Mouse (Mus musculus): ENCODE results near the gene Met. TPM values are rescaled to one million over a fixed set of nuclear protein-coding genes. Genes with fewer than 3 reads are reported as not detected.

The Met gene
- total RNA-seq, 1 experiment from 2014 or later: 6.7 TPM

DNA sequence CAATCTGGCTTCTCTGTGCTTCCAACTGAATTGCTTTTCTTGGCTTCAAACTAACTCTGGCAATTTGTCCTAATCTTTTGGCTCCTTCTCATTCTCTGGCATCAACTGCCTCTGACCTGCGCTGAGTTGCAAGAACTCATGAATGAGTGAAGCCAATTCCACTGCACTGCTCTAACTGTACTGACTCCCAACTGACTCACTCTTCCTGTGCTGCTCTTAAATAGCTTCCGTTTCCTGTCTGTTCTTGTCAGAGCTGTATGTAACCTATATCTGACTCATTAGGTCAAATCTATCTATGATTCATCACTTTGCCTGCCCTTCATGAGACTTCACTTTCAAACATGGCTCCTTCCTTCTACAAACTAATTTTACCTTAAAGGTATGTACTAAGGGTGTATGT, 130.4 kb downstream of the Met start:
- ATAC-seq (replicated peaks; ENCODE audit: low read depth, poor library complexity, severe bottlenecking): no peak

DNA sequence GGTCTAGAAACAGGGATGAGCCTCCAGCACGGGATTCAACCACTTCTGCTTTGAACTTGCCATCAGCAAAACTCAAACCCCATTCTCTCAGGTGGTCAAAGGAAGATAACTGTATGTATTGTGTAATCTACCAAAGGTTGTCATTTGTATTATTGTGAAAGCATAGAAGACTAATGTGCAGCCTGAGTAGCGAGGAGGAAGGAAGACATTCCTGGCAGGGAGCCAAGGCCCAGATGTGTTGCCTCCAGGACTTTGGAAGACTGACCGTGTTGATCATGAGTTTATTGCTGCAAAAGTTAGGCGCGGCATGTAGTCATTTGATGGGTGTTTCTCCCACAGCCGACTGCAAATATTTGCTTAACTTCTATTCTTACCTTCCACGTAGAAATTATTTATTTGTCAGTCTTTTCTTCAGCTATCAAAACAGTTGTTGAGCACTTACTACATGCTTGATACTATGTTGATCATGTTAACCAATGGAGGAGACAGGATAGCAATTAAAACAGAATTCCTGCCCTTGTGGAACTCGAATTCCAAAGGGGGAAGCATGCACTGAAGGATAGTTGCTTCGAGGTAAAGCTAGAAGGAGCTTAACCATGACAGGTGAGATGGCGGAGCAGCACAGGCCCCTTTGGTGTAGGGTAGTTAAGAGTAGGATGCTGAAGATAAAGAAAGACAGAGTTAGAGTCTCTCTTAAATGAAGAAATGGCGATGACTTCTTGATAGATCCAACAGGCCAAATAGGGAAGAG, 132.3 kb downstream of the Met start:
- peak; percentile 64 for ATAC-seq (replicated peaks; ENCODE audit: low read depth, poor library complexity, severe bottlenecking)

DNA sequence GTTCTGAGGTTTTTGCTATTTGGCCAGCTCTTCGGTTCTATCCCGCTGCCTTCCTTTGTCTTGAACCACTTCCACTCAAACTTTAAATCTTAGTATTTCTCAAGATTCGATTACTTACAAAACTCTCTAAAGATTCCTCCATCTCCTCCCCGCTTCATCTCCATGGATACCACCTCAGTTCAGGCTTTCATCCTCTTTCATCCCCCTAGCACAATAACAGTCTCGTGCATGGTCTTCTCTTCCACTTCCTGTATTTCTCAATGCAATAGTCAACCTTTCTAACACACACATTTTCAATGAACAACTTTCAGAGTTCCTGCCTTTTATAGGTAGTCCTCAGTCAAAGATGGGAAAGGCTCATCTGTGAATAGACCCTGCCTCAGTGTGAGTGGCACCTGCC, 135.8 kb downstream of the Met start:
- ATAC-seq (replicated peaks; ENCODE audit: low read depth, poor library complexity, severe bottlenecking): 0 out of 2 replicates have a peak, but pooled peaks have one; percentile 45

DNA sequence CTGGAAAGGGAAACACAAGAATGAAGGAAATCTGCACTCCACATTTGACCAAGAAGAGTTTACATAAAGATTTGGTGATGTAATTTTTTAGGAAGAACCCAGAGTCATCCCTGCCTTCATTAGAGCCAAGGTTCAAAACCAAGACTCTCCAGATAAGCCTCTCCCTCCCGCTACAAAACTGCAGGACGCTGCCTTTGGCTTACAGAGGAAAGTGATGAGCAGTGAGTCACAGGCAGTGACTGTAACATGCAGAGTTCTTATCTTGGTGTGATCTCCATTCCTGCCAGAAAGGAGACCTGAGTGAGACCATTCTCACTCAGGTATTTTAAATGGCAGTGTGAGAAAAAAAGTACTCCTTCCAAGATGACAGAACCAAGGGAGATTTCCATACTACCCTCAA, 137.9 kb downstream of the Met start:
- no peak for ATAC-seq (replicated peaks; ENCODE audit: low read depth, poor library complexity, severe bottlenecking)

DNA sequence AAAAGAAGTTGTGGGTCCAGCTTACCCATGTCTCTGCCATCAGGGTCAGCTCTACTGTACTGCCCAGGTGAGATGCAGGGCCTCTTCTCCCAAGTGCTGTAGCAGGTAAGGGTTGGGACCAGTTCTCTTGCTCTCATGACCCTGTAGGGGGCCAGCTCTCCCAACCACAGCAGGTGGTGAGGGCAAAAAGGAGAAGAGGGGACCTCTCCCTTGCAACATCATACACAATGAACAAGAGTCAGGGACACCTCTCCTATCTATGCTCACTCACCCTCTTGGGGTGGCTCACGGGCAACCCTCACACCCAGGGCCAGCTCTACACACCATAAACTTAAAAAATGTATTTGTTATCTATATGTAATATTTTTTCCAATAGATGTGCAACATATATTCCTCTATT, 143.3 kb downstream of the Met start:
- ATAC-seq (replicated peaks; ENCODE audit: low read depth, poor library complexity, severe bottlenecking): peak; percentile 45

DNA sequence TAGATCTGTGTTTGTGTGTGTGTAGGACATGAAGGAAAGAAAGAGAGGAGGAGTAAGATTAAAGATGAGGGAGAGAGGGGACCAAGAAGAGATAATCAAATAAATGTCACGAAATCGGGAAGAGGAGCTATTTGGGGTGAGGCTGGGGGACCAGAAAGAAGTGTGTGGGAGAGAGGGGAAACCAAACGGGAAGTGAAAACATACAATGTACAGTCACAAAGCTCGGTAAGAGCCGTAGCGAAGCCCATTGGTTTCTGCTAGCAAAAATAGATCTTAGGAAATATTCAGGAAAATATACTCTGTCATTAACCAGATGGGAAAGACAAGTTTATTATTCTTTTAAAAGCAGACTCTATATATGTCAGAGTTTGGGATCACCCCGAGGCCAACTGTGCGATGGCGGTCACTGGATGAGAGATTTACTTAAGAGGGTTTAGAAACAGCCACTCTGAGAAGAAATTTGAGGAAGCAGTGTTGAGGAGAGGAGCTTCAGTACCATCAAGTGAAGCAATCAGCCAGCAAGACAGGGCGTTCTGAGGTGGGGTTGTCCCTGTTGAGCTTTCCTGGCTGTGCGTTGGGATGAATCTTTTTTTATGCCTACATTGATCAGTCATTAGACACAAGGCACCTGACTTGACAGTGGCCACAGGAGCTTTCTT, 147.9 kb downstream of the Met start:
- ATAC-seq (replicated peaks; ENCODE audit: low read depth, poor library complexity, severe bottlenecking): peak; percentile 86

DNA sequence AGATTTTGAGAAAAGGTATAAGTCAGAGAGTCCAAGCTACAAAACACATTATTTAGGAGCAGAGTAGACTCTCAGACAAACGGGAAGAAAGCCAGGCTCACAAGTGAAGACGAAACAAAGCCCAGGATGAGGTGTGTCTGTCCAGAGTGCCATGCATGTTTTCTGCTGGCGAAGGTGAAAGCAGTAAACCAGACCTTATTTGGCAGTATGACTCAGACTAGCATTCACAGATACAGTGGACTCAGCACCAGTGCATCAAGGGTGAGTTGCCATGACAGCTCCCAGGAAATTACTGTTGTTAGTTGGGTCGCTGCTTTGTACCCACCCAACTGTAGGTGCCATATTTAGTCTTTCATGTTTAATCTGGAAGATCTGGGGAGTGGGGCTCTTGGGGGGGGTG, 149.1 kb downstream of the Met start:
- ATAC-seq (replicated peaks; ENCODE audit: low read depth, poor library complexity, severe bottlenecking): no peak

DNA sequence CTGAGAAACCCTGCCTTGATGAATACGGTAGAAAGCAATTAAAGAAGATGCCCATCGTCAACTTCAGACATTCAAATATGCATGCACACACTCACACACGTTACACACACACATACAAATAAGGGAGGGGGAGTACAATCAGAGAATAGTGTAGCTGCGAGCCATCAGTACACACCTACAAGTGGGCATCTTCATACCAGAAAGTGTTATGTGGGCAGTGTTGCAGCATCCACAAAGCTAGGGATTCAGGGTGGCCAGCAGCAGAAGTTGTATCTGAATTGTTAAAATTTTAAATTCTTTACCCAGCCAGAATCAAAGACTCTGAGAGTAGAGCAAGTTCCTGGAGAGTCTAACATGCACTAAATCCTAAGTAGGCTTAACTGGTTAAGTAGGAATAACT, 157.2 kb downstream of the Met start:
- no peak for ATAC-seq (replicated peaks; ENCODE audit: low read depth, poor library complexity, severe bottlenecking)

DNA sequence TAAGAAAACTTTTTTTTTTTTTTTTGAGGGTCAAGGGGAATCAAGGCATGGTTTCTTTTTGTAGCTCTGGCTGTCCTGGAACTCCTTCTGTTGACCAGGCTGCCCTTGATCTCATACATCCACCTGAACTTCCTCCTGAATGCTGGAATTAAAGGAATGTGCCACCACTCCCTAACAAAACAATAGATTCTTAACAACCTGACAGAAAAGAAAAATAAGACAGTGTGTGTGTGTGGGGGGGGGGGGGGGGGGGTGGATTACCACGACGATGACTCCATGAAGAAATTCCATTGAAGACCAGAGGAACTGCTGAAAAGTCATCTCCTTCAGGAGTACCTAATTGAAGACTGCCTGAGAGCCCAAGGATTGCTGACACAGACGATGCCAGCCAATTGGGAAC, 157.8 kb downstream of the Met start:
- no peak for ATAC-seq (replicated peaks; ENCODE audit: low read depth, poor library complexity, severe bottlenecking)

Other genes starting within 250 kb of the Met start
- 1.6 and 2.7 TPM in 2 replicates for gene Cav2, start 182.6 kb upstream of the Met start, total RNA-seq (2017)
- not detected in 2 replicates for gene Cav1, start 157.5 kb upstream of the Met start, total RNA-seq (2017)
- gene Capza2, start 172.4 kb downstream of the Met start, total RNA-seq (2017): 282 and 287 TPM in 2 replicates
- gene St7, start 229.1 kb downstream of the Met start, total RNA-seq (2017): 43.7 and 56.2 TPM in 2 replicates